Mouse (Mus musculus): ENCODE measurements at regions not wholly inside any gene's neighbourhood (a gene's known extent, or its start where the extent isn't known, plus 50 kb on each side); places are given as distances from the start of the nearest gene placed in this dataset.

Small RNAs in the stretch of these regions (microRNA-seq; reads per million reads assigned to microRNA genes)
- 0 reads per million in 2 experiments for gene Gm22582
- gene Mir1251: 0 reads per million in 2 experiments
- 0.47 to 0.70 reads per million in 2 experiments for gene Mir135a-2

Measured in heart, postnatal 10 days (tissue).